Mouse (Mus musculus): ENCODE data around the gene Cdpf1.

Cdpf1 gene

DNA sequence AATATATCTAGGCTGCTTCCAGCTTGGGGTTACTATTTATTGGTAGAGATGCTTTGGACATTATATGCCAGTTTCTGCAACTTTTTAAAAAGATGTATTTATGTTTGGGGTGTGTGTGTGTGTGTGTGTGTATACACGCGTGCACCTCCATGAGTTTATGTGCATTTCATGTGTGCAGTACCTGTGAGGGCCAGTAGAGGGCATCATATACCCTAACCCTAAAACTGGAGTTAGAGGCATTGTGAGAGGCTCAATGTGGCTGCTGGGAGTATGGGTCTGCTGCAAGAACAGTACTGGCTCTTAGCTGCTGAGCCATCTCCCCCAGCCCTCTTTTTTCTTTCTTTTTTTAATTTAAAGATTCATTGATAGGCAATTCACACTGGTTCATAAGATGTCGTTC lies 53.7 kb downstream of the Cdpf1 start:
- no peak for DNase-seq
